ENCODE assay signal across 23 mouse cellular contexts in genomic region chr5:112313222-112313885, GRCm38 (mm10). TPM values are rescaled to one million over a fixed set of nuclear protein-coding genes. Genes with fewer than 3 reads are reported as not detected.
A peak's percentile ranks its signal among the peaks of the same experiment; 100 is the strongest.
DNase-seq lines count a peak whose midpoint lies in the region; ATAC-seq lines count a peak whose summit lies in the region.
"Had no signal": no experiment of that assay in that cellular context is flagged by ENCODE, and none has a peak within 500 bp of the region (broad histone marks: within the 10 kb centered on the region; RNA-seq: fewer than 3 reads in every experiment).

No protein-coding gene starts in this region.

- no peak overlapping the region for H3K4me3 ChIP-seq in hindbrain, embryonic 13.5 days
- H3K4me3 ChIP-seq in hindbrain, embryonic 12.5 days, result no peak overlapping the region
- no peak overlapping the region for H3K4me3 ChIP-seq in forebrain, embryonic 13.5 days
- no peak overlapping the region for H3K4me3 ChIP-seq in midbrain, embryonic 14.5 days (replicated peaks; ENCODE audit: low read depth, low read length)
- H3K4me3 ChIP-seq: limb, embryonic 12.5 days; liver, embryonic 12.5 days; stomach, embryonic 15.5 days had no signal

- H3K36me3 ChIP-seq in hindbrain, embryonic 13.5 days, result peaks cover 62% of the 10 kb centered on the region
- peaks cover 44% of the 10 kb centered on the region for H3K36me3 ChIP-seq in hindbrain, embryonic 12.5 days
- peaks cover 53% of the 10 kb centered on the region for H3K36me3 ChIP-seq in forebrain, embryonic 13.5 days (ENCODE audit: poor library complexity, severe bottlenecking)
- H3K36me3 ChIP-seq in midbrain, embryonic 14.5 days (ENCODE audit: control insufficient read depth, insufficient read depth, low read length), result peaks cover 39% of the 10 kb centered on the region

- no peaks in the 10 kb centered on the region for H3K9me3 ChIP-seq in hindbrain, embryonic 13.5 days
- no peaks in the 10 kb centered on the region for H3K9me3 ChIP-seq in hindbrain, embryonic 12.5 days (replicated peaks)
- no peaks in the 10 kb centered on the region for H3K9me3 ChIP-seq in forebrain, embryonic 13.5 days (replicated peaks)
- no peaks in the 10 kb centered on the region for H3K9me3 ChIP-seq in midbrain, embryonic 14.5 days (ENCODE audit: control insufficient read depth, low read length)
- H3K9me3 ChIP-seq: limb, embryonic 12.5 days; liver, embryonic 12.5 days; stomach, embryonic 15.5 days had no signal

- H3K27me3 ChIP-seq in hindbrain, embryonic 13.5 days, result no peaks in the 10 kb centered on the region
- no peaks in the 10 kb centered on the region for H3K27me3 ChIP-seq in hindbrain, embryonic 12.5 days
- no peaks in the 10 kb centered on the region for H3K27me3 ChIP-seq in forebrain, embryonic 13.5 days
- H3K27me3 ChIP-seq in midbrain, embryonic 14.5 days (ENCODE audit: control insufficient read depth, insufficient read depth, low read length), result no peaks in the 10 kb centered on the region
- H3K27me3 ChIP-seq: limb, embryonic 12.5 days; liver, embryonic 12.5 days; stomach, embryonic 15.5 days had no signal

- ATAC-seq in hindbrain, embryonic 13.5 days (ENCODE audit: low FRiP score), result no peak
- no peak for ATAC-seq in hindbrain, embryonic 12.5 days (ENCODE audit: low FRiP score)
- ATAC-seq in forebrain, embryonic 13.5 days, result no peak
- ATAC-seq in midbrain, embryonic 14.5 days (ENCODE audit: low FRiP score, low TSS enrichment), result no peak
- ATAC-seq: liver, embryonic 12.5 days had no signal

- no peak overlapping the region for H3K4me2 ChIP-seq in hindbrain, embryonic 13.5 days
- no peak overlapping the region for H3K4me2 ChIP-seq in hindbrain, embryonic 12.5 days (replicated peaks)
- H3K4me2 ChIP-seq in forebrain, embryonic 13.5 days, result no peak overlapping the region
- H3K4me2 ChIP-seq in midbrain, embryonic 14.5 days (ENCODE audit: low read length), result no peak overlapping the region
- H3K4me2 ChIP-seq: limb, embryonic 12.5 days; liver, embryonic 12.5 days; lung, embryonic 14.5 days; stomach, embryonic 15.5 days had no signal

- DNase-seq in brain, adult 2 months (ENCODE audit: low read depth, low spot score), result peak; percentile 46
- peak; percentile 39 for DNase-seq in midbrain, embryonic 14.5 days
- no peak for DNase-seq in layer of hippocampus, postnatal 14 days (ENCODE audit: low spot score in 2 of 2)
- no peak for DNase-seq in kidney, postnatal 25 days
- DNase-seq: adrenal gland, adult 2 months; B cell, adult 2 months; cerebellum, adult 9-10 months; gastrocnemius, postnatal 36 days; heart, postnatal 10 days; kidney, adult 8-10 months; kidney, postnatal 14 days; layer of hippocampus, adult 9-11 months; lung, embryonic 14.5 days; retina, postnatal 1 day; thymus, adult 18-20 months; thymus, postnatal 4 days had no signal

- H3K9ac ChIP-seq in hindbrain, embryonic 13.5 days, result peak overlapping the region; percentile 24; the same call in 1 of the 2 replicates
- no peak overlapping the region; the same call in 1 of the 2 replicates for H3K9ac ChIP-seq in hindbrain, embryonic 12.5 days
- 0 out of 2 replicates have a peak overlapping the region, but pooled peaks have one; percentile 21 for H3K9ac ChIP-seq in forebrain, embryonic 13.5 days
- H3K9ac ChIP-seq in midbrain, embryonic 14.5 days (replicated peaks; ENCODE audit: low read length), result no peak overlapping the region
- H3K9ac ChIP-seq: limb, embryonic 12.5 days; liver, embryonic 12.5 days; lung, embryonic 14.5 days; stomach, embryonic 15.5 days had no signal

- no peaks in the 10 kb centered on the region; the same call in 1 of the 2 replicates for H3K4me1 ChIP-seq in hindbrain, embryonic 13.5 days (replicated peaks)
- no peaks in the 10 kb centered on the region; the same call in 1 of the 2 replicates for H3K4me1 ChIP-seq in hindbrain, embryonic 12.5 days
- H3K4me1 ChIP-seq in forebrain, embryonic 13.5 days, result no peaks in the 10 kb centered on the region
- H3K4me1 ChIP-seq in midbrain, embryonic 14.5 days (ENCODE audit: control insufficient read depth, insufficient read depth, low read length), result no peaks in the 10 kb centered on the region
- H3K4me1 ChIP-seq: limb, embryonic 12.5 days; stomach, embryonic 15.5 days had no signal

- 53% methylated on average over 11 of the region's 11 CpGs for WGBS in hindbrain, embryonic 13.5 days
- 58% methylated on average over 11 of the region's 11 CpGs for WGBS in hindbrain, embryonic 12.5 days
- WGBS in forebrain, embryonic 13.5 days, result 50% methylated on average over 11 of the region's 11 CpGs
- WGBS in midbrain, embryonic 14.5 days, result 44% methylated on average over 11 of the region's 11 CpGs

- H3K27ac ChIP-seq in hindbrain, embryonic 13.5 days, result 0 out of 2 replicates have a peak overlapping the region, but pooled peaks have one; percentile 6
- H3K27ac ChIP-seq in hindbrain, embryonic 12.5 days, result no peak overlapping the region
- H3K27ac ChIP-seq in forebrain, embryonic 13.5 days, result peak overlapping the region; percentile 51
- peak overlapping the region; percentile 49; the same call in 1 of the 2 replicates for H3K27ac ChIP-seq in midbrain, embryonic 14.5 days (replicated peaks; ENCODE audit: low read depth, low read length)
- H3K27ac ChIP-seq: limb, embryonic 12.5 days; liver, embryonic 12.5 days; macrophage; stomach, embryonic 15.5 days had no signal

RNA-seq across cellular contexts. Expression of gene Tfip11, which starts 12.8 kb away (rescaled TPM):
- 32.2 and 33.7 TPM in 2 replicates for polyA plus RNA-seq in hindbrain, embryonic 13.5 days (2015; fragmentation: Nextera tagmentation; extraction: Ambion mirVana)
- 38.1 TPM in 2 replicates for polyA plus RNA-seq in hindbrain, embryonic 12.5 days (2016; fragmentation: Nextera tagmentation; extraction: Ambion mirVana)
- 29.9 and 35.7 TPM in 2 replicates for polyA plus RNA-seq in forebrain, embryonic 13.5 days (2015; fragmentation: Nextera tagmentation; extraction: Ambion mirVana)
- polyA plus RNA-seq in midbrain, embryonic 14.5 days (2014; fragmentation: Nextera tagmentation; extraction: Ambion mirVana), result 29.1 and 29.9 TPM in 2 replicates
- total RNA-seq in layer of hippocampus, postnatal 14 days (2021), result 10 to 100 TPM; 34.9 to 36.8 TPM

RNA-seq across cellular contexts. Expression of gene Srrd, which starts 29.5 kb away (rescaled TPM):
- polyA plus RNA-seq in hindbrain, embryonic 13.5 days (2015; fragmentation: Nextera tagmentation; extraction: Ambion mirVana), result 53.6 and 60.2 TPM in 2 replicates
- polyA plus RNA-seq in hindbrain, embryonic 12.5 days (2016; fragmentation: Nextera tagmentation; extraction: Ambion mirVana), result 46.9 and 47.6 TPM in 2 replicates
- polyA plus RNA-seq in forebrain, embryonic 13.5 days (2015; fragmentation: Nextera tagmentation; extraction: Ambion mirVana), result 47.3 and 57.6 TPM in 2 replicates
- polyA plus RNA-seq in midbrain, embryonic 14.5 days (2014; fragmentation: Nextera tagmentation; extraction: Ambion mirVana), result 52.4 and 68.6 TPM in 2 replicates
- total RNA-seq in layer of hippocampus, postnatal 14 days (2021), result 10 to 100 TPM; 26.4 to 30.1 TPM

RNA-seq across cellular contexts. Expression of gene Hps4, which starts 29.5 kb away (rescaled TPM):
- 40.3 and 43.2 TPM in 2 replicates for polyA plus RNA-seq in hindbrain, embryonic 13.5 days (2015; fragmentation: Nextera tagmentation; extraction: Ambion mirVana)
- 35.4 and 37.1 TPM in 2 replicates for polyA plus RNA-seq in hindbrain, embryonic 12.5 days (2016; fragmentation: Nextera tagmentation; extraction: Ambion mirVana)
- polyA plus RNA-seq in forebrain, embryonic 13.5 days (2015; fragmentation: Nextera tagmentation; extraction: Ambion mirVana), result 28.9 and 33.0 TPM in 2 replicates
- 42.0 and 47.4 TPM in 2 replicates for polyA plus RNA-seq in midbrain, embryonic 14.5 days (2014; fragmentation: Nextera tagmentation; extraction: Ambion mirVana)
- 10 to 100 TPM; 25.0 to 29.9 TPM for total RNA-seq in layer of hippocampus, postnatal 14 days (2021)

RNA-seq across cellular contexts. Expression of gene Tpst2, which starts 36.9 kb away (rescaled TPM):
- polyA plus RNA-seq in hindbrain, embryonic 13.5 days (2015; fragmentation: Nextera tagmentation; extraction: Ambion mirVana), result 26.9 and 30.0 TPM in 2 replicates
- 31.7 and 35.4 TPM in 2 replicates for polyA plus RNA-seq in hindbrain, embryonic 12.5 days (2016; fragmentation: Nextera tagmentation; extraction: Ambion mirVana)
- polyA plus RNA-seq in forebrain, embryonic 13.5 days (2015; fragmentation: Nextera tagmentation; extraction: Ambion mirVana), result 28.4 and 29.8 TPM in 2 replicates
- polyA plus RNA-seq in midbrain, embryonic 14.5 days (2014; fragmentation: Nextera tagmentation; extraction: Ambion mirVana), result 24.7 and 26.4 TPM in 2 replicates
- total RNA-seq in layer of hippocampus, postnatal 14 days (2021), result 10 to 100 TPM; 41.1 to 43.0 TPM

RNA-seq across cellular contexts. Expression of gene Gm6583, which starts 42.5 kb away (rescaled TPM):
- 0.17 and 0.34 TPM in 2 replicates for polyA plus RNA-seq in hindbrain, embryonic 13.5 days (2015; fragmentation: Nextera tagmentation; extraction: Ambion mirVana)
- polyA plus RNA-seq in hindbrain, embryonic 12.5 days (2016; fragmentation: Nextera tagmentation; extraction: Ambion mirVana), result 0.26 and 0.27 TPM in 2 replicates
- polyA plus RNA-seq in forebrain, embryonic 13.5 days (2015; fragmentation: Nextera tagmentation; extraction: Ambion mirVana), result 0.18 and 0.23 TPM in 2 replicates
- 0.12 and 0.26 TPM in 2 replicates for polyA plus RNA-seq in midbrain, embryonic 14.5 days (2014; fragmentation: Nextera tagmentation; extraction: Ambion mirVana)
- not detected for total RNA-seq in layer of hippocampus, postnatal 14 days (2021)
- total RNA-seq: gastrocnemius, postnatal 36 days had no signal
- polyA plus RNA-seq: adrenal gland, adult 2 months had no signal

Comparison
In these comparisons a context has a peak if more than half of its experiments do, and no peak if none do; other contexts are left out.
1. H3K9ac ChIP-seq: peak in hindbrain, embryonic 13.5 days (single experiment) and forebrain, embryonic 13.5 days (single experiment); none in hindbrain, embryonic 12.5 days (single experiment) and midbrain, embryonic 14.5 days (single experiment).
2. DNase-seq: peak in brain, adult 2 months (single experiment) and midbrain, embryonic 14.5 days (single experiment); none in layer of hippocampus, postnatal 14 days (0 of 2) and kidney, postnatal 25 days (0 of 2).